Mouse (Mus musculus): ENCODE results near the gene Mup5.
"Not testable (repeated sequence)": the region's sequence is repeated elsewhere in the genome, so short reads cannot be mapped to it uniquely, and the experiment has no call there.

GRCm38 (mm10) chr4:61782169-61782568 is 52.9 kb downstream of the Mup5 start, which contains the start of gene Mup19:
- not testable (repeated sequence) for TF ChIP-seq CTCF, EP300 (IDR thresholded peaks at IDR 0.05; ENCODE audit: low read depth)
